Mouse (Mus musculus): ENCODE measurements around the gene Gm49325. TPM values are rescaled to one million over a fixed set of nuclear protein-coding genes. Genes with fewer than 3 reads are reported as not detected.

Gm49325 gene
- total RNA-seq, 2 experiments from 2014 or later: not detected

GRCm38 (mm10) chr10:77587091-77587775 lies 18.8 kb upstream of the Gm49325 start:
- no peak for ATAC-seq (replicated peaks; ENCODE audit: low FRiP score, poor library complexity, severe bottlenecking)

- no peak for ATAC-seq (replicated peaks; ENCODE audit: low FRiP score, poor library complexity, severe bottlenecking)
These were observed 18.0 kb upstream of the Gm49325 start for GRCm38 (mm10) chr10:77588036-77588435.

- no peak for ATAC-seq (replicated peaks; ENCODE audit: low FRiP score, poor library complexity, severe bottlenecking)
These were observed 16.9 kb upstream of the Gm49325 start for GRCm38 (mm10) chr10:77589117-77589516.

GRCm38 (mm10) chr10:77589749-77590148 lies 16.2 kb upstream of the Gm49325 start:
- ATAC-seq (replicated peaks; ENCODE audit: low FRiP score, poor library complexity, severe bottlenecking): no peak

GRCm38 (mm10) chr10:77590812-77591211 lies 15.2 kb upstream of the Gm49325 start:
- ATAC-seq (replicated peaks; ENCODE audit: low FRiP score, poor library complexity, severe bottlenecking): peak; percentile 90

GRCm38 (mm10) chr10:77591546-77591945 lies 14.5 kb upstream of the Gm49325 start:
- ATAC-seq (replicated peaks; ENCODE audit: low FRiP score, poor library complexity, severe bottlenecking): no peak

- no peak for ATAC-seq (replicated peaks; ENCODE audit: low FRiP score, poor library complexity, severe bottlenecking)
These were observed 9.9 kb upstream of the Gm49325 start for GRCm38 (mm10) chr10:77596060-77596459.

GRCm38 (mm10) chr10:77603021-77603420 lies 3.0 kb upstream of the Gm49325 start:
- no peak for ATAC-seq (replicated peaks; ENCODE audit: low FRiP score, poor library complexity, severe bottlenecking)

- no peak for ATAC-seq (replicated peaks; ENCODE audit: low FRiP score, poor library complexity, severe bottlenecking)
These were observed 1.9 kb upstream of the Gm49325 start for GRCm38 (mm10) chr10:77604111-77604510.

- ATAC-seq (replicated peaks; ENCODE audit: low FRiP score, poor library complexity, severe bottlenecking): no peak
These were observed 1.0 kb upstream of the Gm49325 start for GRCm38 (mm10) chr10:77604958-77605357.

GRCm38 (mm10) chr10:77605368-77605767 lies 629 bp upstream of the Gm49325 start:
- peak; percentile 59 for ATAC-seq (replicated peaks; ENCODE audit: low FRiP score, poor library complexity, severe bottlenecking)

- ATAC-seq (replicated peaks; ENCODE audit: low FRiP score, poor library complexity, severe bottlenecking): peak; percentile 16
These were observed 858 bp downstream of the Gm49325 start for GRCm38 (mm10) chr10:77606855-77607254.

- ATAC-seq (replicated peaks; ENCODE audit: low FRiP score, poor library complexity, severe bottlenecking): no peak
These were observed 1.4 kb downstream of the Gm49325 start for GRCm38 (mm10) chr10:77607441-77607840.

GRCm38 (mm10) chr10:77608589-77608988 lies 2.6 kb downstream of the Gm49325 start:
- ATAC-seq (replicated peaks; ENCODE audit: low FRiP score, poor library complexity, severe bottlenecking): no peak

- ATAC-seq (replicated peaks; ENCODE audit: low FRiP score, poor library complexity, severe bottlenecking): no peak
These were observed 4.4 kb downstream of the Gm49325 start for GRCm38 (mm10) chr10:77610221-77610961.

- ATAC-seq (replicated peaks; ENCODE audit: low FRiP score, poor library complexity, severe bottlenecking): no peak
These were observed 7.4 kb downstream of the Gm49325 start for GRCm38 (mm10) chr10:77613409-77613808.

GRCm38 (mm10) chr10:77615647-77616046 lies 9.7 kb downstream of the Gm49325 start:
- no peak for ATAC-seq (replicated peaks; ENCODE audit: low FRiP score, poor library complexity, severe bottlenecking)

GRCm38 (mm10) chr10:77616166-77616565 lies 10.2 kb downstream of the Gm49325 start:
- ATAC-seq (replicated peaks; ENCODE audit: low FRiP score, poor library complexity, severe bottlenecking): no peak

- ATAC-seq (replicated peaks; ENCODE audit: low FRiP score, poor library complexity, severe bottlenecking): no peak
These were observed 10.9 kb downstream of the Gm49325 start for GRCm38 (mm10) chr10:77616926-77617325.

GRCm38 (mm10) chr10:77621546-77621945 lies 15.5 kb downstream of the Gm49325 start:
- no peak; the same call in 1 of the 2 replicates for ATAC-seq (replicated peaks; ENCODE audit: low FRiP score, poor library complexity, severe bottlenecking)

Measured in erythroid progenitor cell, adult 5-6 weeks (primary cell).